Mouse (Mus musculus) kidney, adult 8-10 months (tissue): ENCODE measurements around the gene Ror1.

ENCODE experiments used
- DNase-seq, 2 experiments: peaks; one replicate each; pipeline ENCODE4 v3.0.0; 2022

Gene Ror1

DNA sequence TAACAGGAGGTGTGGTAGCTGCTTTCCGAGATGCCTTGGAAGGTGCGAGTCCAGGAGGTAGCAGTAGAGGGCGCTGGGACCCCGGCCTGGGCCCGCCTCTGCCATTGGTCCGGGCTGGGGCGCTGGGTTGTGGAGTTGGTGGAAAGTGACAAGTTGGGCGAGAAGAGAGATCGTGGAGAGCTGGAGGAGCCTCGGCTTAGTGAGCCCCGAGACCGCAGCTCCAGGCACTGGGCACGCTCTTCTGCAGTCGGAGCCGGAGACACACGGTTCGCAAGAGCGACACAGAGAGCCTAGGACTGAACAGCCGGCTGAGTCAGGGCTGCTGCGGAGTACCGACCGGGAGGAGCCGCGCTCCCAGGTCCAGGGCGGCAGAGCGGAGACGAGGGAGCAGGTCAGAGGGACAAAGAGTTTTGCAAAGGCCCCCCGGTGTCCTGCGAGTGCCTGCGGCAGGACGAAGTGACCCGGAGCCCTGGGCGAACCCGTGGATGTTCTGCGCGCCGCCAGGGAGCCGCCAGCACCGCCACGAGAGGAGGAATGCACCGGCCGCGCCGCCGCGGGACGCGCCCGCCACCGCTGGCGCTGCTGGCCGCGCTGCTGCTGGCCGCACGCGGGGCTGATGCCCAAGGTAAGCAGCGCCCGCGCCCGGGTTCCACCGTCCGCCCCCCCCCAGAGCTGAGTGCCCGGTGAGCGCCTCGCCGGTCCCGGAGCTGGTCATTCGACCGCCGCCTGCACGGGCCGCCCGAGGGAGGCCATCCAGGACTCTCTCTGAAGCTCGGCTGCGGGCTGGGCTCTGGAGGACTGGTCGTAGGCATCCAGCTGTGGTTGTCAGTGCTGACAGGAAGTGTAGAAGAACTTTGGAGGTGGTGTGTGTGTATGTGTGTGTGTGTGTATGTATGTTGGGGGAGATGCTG, at the start of gene Ror1:
Gene Ror1, plus strand, starts transcription at position 107 of the 911 bp plus-strand sequence.
- DNase-seq: peak; percentile 85 to 92

DNA sequence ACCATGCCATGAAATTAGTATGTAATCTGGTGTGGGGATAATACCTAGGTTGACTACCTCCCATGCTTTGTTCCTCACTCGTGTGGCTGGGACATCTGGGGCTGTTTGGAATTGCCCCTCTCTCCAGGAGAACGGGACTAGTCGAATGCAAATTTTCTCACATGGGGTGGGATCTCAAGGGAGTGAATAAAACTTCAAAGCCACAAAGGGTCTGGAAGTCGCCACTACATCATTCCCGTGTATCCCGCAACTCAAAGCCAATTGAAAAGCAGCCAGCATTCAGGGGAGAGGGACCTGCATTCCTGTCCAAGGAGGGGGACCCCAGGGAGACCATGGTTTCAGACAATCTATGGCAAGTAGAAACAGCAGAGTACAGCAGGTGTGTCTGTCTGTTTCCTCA, 48.5 kb upstream of the Ror1 start:
- DNase-seq: no peak

DNA sequence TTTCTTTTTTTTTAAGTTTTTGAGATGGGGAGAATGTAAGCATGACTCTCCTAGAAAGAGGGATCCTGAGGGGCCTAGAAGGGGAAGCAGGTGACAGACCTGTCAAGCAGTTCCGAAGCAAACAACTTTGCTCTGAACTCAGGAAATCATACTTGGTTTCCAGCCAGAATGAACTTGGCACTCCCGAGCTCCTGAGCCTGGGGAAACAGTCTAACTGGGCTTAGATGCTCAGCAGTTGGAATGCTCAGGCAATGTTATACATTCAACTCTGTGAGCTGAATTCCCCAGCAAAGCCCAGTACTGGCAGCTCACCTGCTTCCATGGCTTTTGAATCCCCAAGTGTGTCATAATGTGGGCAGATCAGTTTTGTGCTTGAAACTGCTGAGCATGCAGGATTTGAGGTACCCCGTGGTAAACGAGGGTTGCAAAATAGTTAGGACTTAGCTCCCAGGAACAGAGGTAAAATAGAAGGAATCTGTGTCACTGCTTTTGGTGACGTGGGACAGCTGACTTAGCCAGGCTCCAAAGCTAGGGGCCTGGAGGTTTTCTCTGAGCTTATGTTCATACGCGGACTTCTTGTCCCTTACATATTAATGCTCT, 47.1 kb upstream of the Ror1 start:
- no peak for DNase-seq

DNA sequence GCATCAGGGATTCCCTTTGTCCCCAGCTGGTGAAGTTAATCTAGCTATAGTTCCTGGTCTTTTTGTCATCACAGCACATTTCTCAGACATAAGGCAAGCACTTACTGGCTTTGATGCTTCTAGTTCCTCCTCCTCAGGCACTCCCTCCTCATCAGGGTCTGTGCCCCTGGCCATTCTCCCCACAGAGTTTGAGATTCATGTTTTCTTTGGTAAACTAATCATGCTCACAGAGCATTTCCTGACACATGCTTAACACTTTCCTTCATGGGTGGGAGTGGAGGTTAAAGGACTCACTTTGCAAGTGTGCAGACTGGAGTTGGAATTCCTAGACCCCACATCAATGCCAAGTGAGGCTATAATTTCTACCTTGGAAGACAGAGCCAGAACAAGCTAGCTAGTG, 43.8 kb upstream of the Ror1 start:
- no peak for DNase-seq

DNA sequence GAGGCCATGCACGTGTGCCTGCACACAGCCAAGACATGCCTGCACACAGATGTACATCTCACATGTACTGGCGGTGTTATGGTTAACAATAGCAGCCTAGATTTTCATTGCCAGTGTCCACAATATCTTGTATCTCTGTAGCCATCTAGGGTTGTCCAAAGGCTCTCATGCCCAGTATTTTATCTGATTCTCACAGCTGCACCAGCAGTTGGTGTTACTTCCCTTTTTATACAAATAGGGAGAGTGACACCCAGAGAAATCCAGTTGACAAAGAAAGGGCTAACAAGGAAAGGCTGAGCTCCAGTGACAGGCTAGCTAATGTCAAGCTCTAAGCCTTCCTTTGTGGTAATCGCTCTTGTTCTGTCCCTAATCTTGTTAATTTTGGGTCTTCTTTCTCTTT, 43.3 kb upstream of the Ror1 start:
- no peak for DNase-seq

DNA sequence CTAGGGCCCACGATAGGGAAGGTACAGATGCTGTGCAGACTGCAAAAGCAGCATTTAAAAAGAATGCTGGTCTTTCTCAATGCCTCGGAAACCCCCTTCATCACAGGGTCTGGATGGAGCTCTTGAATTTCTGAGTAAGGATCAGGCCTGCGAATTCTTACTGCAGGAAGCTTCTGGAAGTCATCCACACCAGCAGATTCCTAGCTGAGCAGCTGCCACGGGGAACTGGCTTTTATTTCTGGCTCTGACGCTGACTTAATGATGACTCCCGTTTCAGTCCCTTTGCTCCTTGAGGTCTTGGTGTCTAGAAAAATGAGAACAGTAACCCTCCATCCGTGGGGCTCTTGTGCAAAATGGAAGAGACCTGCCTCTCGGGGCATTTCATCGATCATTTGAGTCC, 39.5 kb upstream of the Ror1 start:
- no peak for DNase-seq

DNA sequence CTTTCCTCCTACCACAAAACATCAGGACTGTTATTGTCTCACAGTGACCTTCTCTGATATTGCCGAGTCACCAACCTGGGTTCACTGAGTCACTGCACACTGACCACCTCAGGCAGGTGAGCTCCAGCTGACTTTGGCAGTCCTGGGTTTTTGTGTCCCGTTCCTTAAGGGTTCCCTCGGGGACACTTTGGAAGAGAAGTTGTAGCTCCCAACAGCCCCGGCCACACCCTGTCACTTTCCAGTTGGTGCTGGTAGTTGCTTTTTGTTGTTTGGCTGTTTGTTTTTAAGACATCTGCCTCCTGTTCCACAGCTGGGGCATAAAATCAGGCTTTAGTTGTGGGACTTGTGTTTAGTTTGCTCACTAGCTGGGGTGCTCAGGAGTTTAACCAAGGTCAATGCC, 39.1 kb upstream of the Ror1 start:
- no peak for DNase-seq

DNA sequence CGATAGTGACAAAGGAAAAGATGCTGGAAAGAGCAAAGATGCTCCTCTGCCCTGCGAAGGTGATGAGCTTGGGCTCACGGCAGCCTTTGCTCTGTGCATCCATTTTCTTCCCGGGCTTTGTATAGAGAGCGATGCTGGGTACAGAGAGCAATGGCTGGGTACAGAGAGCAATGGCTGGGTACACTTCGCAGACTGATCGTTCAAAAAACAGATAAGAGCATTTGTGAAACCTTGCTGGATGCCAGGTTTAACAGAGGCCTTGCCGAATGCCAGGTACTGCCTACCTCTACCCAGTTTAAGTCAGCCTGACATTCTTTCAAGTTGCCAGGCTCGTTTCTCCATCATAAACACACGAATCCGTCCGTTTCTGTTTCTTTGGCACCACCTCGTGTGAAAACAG, 38.2 kb upstream of the Ror1 start:
- DNase-seq: no peak

DNA sequence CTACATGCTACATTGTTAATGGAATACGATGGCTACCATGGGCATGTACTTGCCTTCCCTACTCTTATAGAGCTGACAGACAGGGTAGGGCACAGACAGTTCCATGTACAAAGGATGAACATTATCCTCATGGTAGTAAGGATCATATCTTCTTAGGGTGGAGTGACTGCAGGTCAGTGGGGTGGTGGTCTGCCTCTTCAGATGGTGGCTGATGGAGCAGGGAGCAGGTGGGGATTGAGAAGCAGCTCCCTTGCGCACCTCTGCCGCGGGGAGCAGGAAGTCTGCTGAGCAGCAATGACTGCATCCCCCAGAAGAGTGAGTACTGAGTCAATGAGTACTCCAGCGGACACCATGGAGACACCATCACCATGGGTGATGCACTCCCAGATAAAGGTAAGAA, 37.0 kb upstream of the Ror1 start:
- DNase-seq: no peak

DNA sequence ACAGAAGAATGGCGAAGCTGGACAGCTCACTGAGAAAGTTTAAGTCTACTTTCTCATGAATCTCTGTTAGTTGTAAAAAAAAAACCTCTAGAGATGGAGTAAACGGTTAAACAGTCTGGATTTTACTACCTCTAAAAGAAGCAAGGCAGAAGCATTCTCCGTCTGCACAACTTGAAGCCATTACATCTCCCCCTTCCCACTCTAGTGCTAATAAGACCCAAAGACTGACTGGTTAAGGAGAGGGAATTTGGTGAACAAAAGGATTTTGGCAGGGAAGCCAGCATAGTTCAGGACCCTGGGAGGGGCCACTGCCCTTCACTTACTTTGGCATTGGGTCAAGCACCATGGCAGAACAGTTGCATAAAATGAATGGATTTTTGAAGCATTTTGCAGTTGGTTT, 35.8 kb upstream of the Ror1 start:
- DNase-seq: no peak

DNA sequence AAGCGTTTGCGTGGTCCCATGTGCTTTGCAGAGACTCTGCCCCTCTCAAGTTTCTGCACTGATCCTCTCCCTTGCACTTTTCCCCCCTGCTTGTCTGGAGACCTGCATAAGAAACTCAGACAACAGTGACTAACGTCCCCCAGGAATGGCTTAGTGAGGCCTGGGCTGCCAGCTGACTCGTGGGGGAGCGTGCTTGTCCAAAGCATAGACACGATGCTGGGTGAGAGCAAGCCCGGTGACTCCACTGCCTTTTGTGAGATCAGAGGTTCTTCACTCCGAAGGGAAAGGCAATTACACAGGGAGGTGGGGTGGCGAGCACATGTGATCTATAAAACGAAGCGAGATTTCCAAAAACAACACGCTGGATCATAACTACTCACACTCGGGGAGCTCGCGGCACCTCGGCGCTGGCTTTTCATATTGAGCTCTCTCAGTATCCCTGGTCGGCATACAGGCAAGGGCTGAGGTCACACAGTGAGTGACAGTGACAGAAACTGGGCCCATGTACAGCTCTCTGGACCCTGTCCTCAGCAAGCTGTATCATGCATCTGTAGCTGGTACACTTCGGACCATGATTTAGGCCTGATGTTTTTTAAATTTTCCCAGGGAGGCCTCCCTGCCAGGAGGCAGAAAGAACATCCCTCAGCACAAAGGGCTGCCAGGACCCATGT, 34.1 kb upstream of the Ror1 start:
- DNase-seq: no peak

DNA sequence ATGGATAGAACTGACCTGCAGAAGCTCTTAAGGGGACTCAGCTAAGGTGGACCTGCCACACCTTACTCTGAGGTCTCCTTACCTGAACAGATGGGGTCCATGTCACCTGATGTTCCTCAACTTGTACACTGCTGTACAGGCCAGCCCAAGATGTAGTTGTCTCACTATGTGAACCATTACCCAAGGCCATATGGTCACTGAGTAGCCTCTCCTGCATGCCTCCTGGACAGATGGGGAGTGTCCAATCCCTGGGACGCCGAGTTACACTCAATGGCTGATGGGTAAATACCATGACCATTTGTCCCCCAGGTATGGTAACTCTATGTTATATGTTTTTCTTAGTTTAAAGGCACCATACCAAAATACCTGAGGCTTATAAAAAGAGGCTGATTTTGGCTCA, 29.9 kb upstream of the Ror1 start:
- DNase-seq: no peak

DNA sequence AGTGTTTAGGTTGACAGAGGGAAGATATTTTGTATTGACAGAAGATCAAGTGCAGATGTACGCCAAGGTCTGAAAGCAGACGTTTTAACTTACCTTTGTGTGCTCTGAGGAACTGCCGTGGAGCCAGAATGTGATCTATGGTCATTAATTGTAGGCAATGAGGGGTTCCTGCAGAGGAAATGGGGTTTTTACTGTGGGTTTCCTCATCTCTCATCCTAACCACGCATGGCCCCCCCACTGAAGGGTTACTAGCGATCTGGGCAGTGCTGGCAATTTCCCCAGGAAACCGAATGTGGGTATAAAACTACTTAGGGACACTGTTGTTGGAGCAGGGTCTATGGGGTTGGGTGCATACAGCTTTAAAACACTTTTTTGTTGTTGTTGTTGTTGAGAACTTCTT, 25.5 kb upstream of the Ror1 start:
- no peak for DNase-seq

DNA sequence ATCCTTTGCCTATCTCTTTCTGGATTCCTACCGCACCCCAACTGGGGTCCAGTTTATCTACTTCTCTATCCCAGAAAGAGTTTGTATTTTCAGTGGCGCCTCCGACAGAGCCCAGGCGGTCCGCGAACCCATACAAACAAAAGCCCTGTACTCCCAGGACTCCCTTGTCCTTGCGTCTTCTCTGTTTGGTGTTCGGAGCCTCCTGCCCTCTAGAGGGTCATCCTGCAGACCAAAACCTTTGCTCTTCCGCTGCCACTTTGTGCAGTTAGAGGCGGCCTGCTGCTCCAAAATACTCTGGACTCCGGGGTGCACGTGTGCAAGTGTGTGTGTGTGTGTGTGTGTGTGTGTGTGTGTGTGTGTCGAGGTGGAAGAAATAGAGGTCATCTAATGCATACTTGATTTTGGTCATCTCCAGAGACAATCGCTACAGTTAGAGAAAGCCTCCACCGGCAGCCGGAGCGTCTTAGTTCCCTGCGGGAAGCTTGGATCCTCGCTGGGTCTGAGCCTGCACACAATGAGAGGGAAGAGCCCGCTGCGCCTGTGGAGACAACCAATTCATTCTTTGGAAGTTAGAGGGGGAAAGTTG, 1.1 kb downstream of the Ror1 start:
- DNase-seq: peak; percentile 20 to 30

DNA sequence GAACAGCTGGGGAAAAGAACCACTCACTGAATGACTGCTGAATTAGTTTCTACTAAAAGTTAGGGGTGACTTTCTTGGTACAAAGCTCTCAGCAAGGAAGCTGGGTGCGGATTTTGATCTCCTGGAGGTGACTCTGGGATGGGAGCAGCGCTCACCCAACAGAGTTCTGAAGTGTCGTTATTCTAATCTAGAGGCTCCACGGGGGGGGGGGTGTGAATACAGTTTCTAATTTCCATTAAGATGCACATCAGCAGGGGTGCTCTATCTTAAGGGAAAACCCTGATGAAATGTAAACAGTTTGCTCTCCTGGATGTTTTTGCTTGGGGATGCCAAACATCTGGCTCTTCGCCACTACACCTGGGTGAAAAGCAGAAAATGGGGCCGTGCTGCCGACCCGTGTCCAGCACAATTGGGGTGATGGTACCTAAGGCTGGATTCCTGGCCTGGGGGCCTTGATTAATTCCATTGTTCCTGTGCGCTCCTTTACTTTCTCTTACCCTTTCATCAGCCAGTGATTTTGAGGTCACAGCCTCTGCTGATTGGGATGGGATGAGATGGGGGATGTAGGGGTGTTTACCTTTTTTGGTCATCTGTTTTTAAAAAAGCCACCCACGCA, 1.9 kb downstream of the Ror1 start:
- DNase-seq: no peak

DNA sequence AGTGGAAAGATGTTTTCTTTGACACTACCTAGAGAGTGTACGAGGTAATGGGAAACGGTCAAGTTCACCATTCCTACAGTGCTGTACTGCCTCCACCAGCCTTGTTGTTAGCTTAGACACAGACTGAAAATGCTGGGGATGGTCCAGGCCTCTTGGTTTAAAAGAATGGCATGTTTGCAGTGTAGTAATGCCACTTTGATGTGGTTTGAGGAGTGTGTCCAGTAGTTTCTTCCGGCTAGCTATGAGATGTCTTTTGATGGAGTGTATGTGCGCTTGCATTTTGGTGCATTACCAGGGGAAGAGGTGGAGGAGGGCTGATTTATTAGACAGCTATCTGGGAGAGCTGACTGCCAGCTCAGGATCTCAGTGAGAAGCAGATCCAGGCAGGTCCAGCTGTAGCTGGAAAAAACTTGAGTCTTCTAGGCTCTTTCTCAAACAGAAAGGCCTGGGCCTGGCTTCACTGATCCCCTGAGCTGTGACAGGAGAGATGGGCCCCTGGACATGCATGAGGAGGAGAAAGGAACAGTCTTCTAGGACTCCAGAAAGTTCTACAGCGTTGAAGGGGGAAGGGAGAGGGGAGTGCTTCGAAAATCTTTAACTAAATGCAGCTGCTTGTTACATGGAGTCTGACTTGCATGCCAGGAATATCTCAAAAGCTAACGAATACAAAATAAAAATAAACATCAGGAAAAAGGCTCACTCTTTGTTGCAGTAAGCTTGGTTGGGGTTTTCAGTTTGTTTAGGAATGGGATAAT, 5.7 kb downstream of the Ror1 start:
- peak in 1 of 2 experiments; percentile 31 for DNase-seq

DNA sequence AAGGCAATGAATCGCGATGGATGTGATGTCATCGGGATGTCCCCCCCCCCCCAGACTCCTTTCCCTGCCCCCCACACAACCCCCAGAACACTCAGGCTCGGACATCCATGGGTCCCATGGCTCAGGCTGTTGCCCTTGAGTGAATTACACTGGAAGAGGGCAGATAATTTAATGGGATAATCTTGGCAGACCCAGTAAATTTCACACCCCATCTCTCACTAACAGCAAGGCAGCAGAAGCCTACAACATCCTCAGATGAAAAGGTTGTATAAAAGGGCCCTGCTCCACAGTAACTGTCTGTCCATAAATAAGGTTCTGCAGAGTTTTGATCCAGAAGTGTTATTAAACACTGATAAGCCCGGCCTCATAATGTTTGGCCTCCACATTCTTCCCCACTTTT, 6.3 kb downstream of the Ror1 start:
- DNase-seq: no peak

DNA sequence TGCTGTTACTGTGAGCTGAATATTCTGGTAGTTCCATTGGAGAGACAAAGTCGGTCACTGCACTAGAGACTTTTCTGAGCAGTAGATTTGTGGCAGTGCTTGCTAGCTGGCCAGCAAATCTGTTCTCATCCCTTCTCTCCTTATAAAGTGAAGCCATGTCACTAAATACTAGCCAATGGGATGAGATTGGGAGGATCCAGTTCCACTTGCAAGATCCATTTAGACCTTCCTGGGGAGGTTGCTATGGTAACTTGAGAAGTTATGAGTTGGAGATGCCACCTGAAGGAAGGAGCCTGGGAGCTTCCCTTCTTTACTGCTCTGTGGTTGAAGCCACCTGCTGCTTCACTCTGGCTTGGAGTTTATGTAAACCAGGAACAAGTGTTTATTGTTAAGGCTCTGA, 8.7 kb downstream of the Ror1 start:
- DNase-seq: no peak

DNA sequence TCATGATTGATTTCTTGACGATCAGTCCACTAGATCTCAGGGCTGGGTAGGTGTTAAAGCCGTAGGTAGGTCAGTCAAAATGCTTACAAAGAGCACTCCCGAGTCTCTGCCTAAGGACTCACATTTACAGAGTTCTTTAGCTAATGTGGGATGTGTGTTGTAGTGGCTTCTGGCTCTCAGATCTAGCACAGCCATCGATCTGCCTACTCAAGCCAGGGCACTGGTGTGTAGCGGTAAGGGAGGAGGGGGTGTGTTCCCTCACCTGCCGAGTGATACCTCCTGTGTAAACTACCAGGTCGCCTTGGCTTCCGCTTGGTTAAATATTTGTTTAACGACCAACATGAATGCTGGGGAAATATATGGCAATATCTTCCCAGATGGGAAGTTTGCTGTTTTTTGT, 12.0 kb downstream of the Ror1 start:
- no peak for DNase-seq

DNA sequence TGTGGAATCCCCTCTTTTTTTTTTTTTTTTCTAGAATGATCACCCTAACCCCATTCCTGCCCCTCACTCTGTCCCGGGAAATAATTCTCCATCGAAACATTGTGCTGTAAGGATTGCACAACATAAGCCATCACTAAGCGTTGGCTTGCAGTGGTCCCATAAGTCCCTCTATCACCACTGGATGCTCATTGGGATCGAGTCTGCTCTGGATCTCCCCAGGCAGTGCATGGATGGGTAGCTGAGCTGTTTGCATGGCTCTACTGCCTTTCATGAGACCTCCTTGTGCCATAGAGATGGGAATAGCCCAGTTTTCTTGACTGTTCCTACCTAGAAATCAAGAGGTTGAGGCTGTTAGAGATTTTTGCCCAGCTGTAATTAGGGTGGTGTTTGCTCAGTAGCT, 13.0 kb downstream of the Ror1 start:
- no peak for DNase-seq

DNA sequence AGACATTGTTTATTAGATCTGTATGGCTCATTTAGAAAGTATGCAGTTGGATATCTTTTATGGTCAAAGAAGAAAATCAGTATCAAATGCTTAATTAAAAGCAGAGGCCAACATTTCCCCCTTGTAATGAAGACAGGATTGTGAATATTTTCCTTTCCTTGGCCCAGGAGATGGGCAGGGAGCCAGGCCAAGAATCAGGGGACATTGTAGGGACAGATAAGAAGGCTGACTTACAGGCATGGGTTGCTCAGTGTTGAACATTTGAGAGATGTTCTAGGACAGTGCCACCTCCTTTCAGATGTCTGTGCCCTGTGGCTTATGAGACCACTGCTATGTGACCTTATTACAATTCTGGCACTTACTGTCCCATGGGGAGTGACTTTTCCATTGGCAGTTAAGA, 18.6 kb downstream of the Ror1 start:
- no peak for DNase-seq

DNA sequence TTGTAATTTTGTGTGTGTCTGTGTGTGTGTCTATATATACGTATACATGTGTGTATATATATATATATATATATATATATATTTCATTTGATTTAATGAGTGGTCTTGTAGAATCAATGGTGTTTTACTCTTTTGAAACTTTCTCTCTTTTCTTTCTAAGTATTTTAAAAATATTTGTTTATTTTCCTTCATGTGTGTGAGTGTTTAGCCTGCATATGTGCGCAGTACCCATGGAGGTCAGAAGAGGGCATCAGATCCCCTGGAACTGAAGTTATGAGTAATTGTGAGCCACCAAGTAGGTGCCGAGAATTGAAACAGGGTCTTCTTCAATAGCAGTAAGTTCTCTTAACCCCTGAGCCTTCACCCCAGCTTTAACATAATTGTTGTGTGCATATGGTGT, 20.8 kb downstream of the Ror1 start:
- DNase-seq: no peak

DNA sequence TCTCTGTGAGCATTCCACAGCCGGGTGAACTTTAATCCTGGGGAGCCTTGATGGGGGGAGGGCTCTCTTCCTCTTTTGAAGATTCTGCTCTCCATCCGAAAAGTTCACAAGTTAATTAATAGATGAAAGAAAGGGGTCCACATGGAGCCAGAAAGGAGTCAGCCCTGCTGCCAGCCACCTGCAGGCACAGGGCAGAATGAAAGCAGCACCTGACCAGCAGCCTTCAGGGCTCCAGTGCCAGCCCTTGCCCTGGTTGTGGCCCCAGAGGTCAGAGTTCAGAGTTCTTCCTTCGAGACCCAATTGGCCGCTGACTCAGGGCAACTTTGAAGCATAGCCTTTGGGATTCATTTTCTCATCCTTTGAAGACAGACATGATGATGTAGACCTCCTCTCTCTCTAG, 23.1 kb downstream of the Ror1 start:
- DNase-seq: peak; percentile 65 to 72
